Mouse (Mus musculus) CD8-positive naive resting alpha-beta T cell, adult 2 months (primary cell): ENCODE results near the gene Jaml.

Experiments
- DNase-seq, 2 experiments: peaks; one replicate each; pipeline ENCODE4 v3.0.0; 2022; ENCODE audit warnings: low read depth in 2 of 2, low spot score in 2 of 2

Jaml gene

DNA sequence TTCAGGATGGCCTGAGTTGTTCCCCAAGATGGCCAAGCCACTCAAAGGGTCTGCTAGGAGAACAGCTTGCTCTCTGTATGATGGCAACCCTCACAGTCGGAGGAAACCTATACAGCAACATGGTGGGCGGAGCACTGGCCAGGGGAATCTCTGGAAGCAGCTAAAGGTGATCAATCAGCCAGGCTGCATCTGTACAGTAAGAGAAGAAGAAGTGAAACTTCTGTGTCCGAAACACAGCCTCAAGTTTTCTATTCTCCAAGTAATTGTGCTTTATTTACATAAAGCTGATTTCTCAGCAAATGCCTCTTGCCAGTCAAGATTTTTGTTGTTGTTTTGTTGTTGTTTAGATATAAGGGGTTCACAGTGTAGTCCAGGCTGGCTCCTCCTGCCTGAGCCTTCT lies 1.1 kb upstream of the Jaml start:
- no peak for DNase-seq

DNA sequence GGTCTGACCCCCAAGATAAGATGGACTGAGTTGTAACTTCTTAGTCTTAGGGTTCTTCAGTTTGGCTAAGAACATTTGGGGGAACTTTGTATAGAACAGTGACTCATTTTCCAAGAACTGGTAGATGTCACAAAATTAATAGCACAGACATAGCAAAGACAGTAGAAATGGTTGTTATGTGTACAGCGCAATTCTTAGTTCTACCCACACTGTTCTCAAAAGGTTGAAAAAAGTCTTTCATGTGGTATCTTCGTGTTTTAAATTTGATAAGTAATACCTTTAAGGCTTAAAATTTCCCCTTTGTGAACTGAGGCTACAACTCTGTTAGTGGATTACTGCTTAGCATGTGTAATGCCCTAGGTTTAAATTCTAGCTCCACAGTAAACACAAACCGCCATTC lies 4.1 kb downstream of the Jaml start:
- no peak for DNase-seq

DNA sequence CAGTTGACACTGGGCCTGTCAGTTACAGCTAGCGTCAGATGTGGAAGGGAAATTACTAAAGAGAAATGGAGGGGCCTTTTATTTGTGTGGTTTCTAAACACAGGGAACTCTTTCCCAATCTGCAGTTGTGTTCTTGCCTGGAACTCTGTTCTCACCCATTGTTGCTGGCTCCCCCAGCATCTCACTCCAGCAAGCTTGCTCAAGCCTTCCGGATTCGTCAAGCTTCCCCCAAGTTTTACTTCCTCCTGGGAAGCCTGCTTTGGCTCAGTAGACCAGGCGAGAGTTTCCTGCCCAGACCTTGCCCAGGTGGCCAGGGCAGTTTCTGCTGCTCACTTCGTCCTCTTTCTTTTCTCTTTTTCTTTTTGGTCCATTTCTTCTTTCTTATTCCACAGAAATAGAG lies 5.6 kb downstream of the Jaml start:
- DNase-seq, result no peak

DNA sequence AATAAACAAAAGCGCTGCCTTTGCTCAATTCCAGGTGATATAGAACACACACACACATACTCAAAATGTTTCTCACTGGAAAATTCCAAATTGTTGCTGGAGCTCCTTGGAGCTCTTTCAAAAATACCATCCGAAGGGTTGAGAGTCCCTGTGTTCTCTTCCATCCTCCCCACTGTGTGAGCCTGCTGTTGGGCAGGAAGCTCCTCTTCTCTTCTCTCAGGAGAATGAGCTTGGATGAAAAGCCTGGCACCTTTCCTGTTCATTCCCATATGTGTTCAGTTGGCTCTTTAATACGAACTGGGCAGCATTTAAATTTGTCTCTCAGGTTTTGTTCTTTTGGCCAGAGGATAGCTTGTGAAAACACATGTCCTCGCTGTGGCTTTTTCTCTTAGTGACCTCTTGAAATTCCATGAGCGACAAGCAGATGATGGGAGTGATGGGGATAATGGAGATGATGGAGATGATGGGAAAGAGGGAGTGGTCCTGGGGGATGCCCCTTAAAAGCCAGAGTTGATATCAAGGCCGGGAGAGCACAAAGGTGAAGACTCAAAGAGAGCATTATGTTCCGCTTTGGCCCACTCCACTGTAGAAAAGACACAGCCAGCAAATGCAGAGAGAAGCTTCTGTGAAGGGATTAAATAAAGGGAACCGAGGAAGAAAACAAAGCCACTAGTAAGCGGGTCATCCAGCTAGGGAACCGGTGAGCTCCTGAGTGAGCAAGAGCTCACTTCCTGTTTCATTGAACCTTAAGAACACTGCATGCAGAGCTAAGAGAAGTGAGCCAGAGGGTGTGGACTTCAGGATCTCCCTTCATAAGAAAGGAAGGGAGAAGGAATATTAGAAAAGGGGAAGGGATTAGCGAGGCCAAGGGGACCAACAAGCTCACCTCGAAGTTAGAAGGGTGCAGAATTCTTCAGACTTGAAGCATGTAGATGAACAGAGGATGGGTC lies 7.0 kb downstream of the Jaml start:
- no peak for DNase-seq

DNA sequence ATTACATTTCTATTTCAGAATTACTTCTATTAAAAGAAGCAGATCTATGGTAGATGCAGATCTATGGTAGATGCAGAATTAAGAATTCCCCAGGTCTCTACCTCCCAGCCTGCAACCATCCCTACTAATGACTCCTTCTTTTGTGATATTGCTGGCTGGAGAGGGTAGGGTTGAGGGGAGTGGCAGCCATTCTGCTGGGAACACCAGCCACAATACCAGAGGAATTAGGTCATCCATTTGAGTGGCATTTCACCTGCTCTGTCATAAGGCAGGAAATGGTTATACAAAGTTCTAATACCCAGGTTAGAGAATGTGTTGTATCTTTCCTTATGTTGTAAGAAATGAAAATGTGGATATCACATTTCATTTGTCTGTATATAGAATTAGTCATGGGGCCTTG lies 9.1 kb downstream of the Jaml start:
- DNase-seq, result no peak

DNA sequence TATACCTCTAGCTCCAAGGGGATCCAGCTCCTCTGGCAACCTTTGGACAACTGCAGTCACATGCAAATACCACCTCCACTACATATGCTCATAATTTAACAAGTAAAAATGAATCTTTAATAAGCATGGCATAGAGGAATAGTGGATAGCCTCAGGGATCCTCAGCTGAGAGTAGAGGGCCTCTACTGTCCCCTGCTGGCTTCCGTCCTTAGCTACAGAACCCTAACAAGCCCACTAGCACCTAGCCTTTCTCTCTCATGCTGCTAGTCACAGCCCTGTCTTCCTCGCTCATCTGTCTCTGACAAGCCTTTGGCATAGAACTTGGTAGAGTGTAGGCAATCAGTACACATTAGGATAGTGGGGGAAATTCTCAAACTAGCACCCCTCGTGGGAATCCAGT lies 11.8 kb downstream of the Jaml start:
- no peak for DNase-seq

DNA sequence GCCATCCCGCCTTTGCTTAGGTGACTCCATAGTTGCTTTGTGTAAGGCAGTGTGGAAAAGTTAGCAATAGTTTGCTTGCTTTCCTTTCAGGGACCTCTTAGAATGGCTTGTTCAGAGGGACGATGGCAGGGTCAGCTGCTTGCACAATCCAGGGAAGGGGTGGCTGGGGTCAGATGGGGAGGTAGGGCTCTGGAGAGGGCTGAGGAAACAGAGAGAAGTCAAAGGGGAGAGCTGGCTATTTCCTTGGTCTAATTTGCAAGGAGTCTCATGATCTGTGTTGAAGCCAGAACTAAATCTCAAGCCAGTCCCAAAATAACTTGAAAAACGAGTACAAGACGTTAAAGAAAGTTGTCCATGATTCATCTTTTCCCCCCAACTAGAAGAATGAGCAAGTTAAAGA lies 13.7 kb downstream of the Jaml start:
- no peak for DNase-seq

DNA sequence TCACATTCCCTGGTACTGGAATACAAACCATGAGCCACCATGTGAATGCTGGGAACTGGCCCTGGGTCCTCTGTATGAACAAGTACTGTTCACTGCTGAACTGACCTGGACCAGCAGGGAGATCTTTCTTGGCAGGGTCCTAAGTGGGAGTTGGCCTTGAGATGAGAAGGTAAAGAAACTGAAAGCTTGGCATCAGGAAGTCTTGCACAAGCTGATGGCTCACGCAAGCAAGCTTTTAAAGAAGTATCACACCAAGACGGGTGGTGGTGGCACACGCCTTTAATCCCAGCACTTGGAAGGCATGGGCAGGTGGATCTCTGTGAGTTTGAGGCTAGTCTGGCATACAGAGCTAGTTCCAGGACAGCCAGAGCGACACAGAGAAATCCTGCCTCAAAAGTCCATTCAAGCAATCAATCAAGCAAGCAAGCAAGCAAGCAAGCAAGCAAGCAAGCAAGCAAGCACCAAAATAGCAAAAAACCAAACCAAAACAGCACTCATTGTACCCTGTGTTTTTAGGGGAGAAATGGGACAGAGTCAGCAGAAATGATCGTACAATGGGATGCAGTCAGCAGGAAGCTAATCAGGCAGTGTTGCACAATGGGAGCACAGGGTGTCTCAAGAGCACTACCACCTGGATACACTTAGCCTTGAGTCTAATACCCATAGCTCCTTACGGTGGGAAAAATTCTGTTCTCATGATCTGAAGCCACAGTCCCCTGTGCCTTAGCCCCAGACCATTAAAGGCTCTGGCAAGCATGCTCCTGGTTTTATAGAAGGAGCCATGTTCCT lies 16.4 kb downstream of the Jaml start:
- no peak for DNase-seq

DNA sequence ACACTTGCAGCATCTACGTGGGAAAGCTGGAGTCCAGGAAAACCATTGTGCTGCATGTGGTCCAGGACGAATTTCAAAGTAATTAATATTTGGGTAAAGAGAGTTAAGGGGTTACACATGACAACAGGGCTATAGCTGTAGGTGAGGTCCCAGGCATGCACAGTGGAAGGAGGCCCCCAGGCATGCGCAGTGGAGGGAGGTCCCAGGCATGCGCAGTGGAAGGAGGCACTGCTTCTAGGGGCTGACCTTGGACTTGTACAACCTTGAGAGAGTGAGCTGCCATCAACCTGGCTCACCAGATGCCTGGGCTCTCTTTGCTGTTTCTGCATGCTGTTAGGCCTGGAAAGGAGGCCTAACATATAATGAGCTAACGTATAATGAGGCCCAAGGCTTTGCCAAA lies 18.9 kb downstream of the Jaml start:
- no peak for DNase-seq

DNA sequence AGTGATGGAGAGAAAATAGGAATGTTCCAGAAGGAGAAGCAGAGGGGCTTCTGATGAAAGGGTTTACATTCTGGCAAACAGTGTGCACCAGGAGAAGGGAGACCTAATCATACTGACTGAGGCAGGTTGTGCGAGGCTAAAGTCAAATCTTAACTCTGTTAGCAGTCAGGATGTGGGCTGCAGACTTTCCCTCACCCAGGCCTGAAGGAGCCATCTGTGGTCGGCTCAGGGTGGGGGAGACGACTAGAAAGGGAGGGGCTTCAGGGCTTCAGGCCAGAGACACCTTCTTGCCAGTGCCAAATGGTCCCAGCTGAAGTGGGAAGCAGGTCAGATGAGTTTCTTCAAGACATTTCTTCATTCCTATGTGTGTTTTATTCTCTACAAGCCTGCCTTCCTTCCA lies 19.4 kb downstream of the Jaml start:
- DNase-seq, result peak; percentile 35 to 52

DNA sequence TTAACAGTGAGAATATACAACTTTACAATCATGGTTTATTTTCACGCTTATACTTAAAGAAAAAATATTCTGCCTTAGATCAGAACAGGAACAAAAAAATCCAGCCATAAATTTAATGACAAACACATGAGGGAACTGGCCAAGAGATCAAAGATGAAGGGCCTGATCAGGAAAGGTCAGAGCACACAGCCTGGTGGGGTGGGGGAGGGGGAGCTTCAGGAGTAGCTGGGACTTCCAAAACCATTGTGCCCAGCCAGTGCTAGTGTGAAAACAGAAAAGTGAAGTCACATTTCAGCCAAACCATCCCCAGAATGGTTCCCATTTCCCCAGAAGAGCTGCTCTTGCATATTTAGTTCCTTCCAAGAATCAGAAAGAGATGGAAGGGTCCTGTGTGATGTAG lies 23.5 kb downstream of the Jaml start:
- no peak for DNase-seq

DNA sequence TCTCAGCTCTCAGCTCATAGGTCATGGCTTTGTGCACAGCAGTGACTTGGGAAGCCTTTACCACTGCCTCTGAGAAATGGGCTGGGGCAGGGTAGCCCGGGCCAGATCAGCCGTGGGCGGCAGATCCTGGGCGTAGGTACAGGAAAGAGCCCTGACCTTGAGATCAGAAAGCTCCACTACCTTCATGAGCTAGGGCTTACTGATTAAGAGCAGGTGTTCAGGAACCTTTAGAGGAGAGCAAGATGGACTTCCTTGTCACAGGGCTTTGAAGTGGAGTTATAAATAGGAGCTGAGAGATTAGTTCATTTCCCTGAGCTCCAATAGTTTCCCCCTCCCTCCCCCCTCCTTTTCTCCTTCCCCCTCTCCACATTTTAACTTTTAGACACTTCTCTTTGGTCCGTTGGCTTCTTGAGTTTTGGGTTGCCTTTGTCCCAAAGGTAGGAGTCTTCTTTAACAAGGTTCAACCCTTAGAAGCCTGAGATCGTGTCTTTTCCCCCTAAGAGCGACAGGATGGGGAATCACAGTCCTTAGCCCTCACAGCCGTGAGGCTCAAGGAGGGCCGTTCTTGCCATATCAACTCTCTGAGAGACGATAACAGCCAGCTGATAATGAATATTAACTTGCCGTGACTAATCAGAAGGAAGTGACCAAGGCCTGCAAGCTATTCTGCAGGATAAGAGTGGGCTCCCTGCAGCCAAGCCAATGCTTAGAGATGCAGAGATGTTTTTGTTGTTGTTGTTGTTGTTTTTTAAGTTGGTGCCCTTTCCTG lies 24.4 kb downstream of the Jaml start:
- no peak for DNase-seq

DNA sequence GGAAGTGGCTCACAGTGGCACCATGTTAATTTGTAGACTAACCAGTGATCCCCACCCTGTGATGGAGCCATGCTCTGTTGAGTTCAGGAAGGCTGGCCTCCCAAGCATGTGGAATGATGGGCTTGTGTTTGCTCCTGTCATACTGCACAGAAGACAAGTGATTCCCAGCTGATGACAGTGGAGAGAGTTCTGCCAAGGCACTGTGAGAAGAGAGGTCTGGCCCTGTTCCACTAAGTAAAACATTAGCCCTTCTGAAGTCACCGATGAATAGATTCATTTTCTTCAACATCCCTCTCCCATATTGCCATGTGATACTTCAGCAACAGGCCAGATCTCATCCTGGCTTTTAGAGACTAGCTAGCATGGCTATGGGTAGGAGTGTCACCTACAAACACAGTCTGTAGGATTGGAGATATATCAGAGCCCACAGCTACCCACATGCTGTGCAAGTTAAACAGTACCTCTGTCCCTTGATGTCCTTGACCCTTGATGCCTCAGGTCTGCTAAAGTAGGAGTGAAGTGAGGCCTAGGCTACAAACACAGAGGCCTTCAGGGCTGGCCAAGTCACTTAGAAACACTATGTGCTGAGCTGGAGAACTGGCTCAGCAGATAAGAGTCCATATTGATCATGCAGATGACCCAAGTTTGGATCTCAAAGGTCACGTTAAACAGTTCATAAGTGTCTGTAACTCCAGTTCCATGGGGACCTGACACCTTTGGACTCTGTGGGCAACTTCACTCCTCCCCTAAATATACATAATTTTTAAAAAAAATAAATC lies 26.8 kb downstream of the Jaml start:
- DNase-seq, result no peak

DNA sequence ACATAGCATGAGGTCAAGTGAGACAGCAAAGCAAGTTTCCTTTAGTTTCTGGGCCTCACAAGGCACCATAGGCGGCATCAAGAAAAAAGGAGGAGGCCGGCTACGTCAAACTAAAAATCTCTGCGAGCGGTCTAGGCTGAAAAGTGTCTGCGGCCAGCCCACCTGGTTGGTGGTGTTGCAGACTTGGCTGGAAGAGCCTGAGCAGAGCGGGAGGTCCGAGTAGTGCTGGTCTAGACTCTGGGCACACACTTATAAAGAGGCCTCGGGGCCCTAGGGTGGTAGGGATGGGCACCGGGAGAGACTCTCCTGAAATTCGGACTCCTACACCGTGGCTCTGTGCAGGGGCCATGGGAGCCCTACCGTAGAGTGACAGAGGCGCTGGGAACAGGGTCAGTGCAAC lies 36.7 kb downstream of the Jaml start:
- no peak for DNase-seq

DNA sequence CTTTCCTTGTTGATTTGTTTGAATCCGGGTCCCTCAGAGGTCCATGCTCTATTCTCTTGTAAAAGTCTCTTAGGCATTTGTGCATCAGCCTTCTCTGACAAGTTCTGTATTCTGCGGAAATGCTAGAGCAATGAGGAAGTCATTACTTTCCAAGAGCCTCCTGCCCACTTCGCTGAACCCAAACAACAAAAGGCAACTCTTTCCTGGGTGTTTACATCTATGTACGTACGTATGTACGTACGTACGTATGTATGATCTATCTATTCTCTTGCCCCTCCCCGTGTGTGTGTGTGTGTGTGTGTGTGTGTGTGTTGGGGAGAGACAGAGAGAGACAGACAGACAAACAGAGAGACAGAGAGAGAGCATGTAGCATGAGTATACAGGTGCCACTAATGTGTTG lies 37.8 kb downstream of the Jaml start:
- peak; percentile 50 for DNase-seq

DNA sequence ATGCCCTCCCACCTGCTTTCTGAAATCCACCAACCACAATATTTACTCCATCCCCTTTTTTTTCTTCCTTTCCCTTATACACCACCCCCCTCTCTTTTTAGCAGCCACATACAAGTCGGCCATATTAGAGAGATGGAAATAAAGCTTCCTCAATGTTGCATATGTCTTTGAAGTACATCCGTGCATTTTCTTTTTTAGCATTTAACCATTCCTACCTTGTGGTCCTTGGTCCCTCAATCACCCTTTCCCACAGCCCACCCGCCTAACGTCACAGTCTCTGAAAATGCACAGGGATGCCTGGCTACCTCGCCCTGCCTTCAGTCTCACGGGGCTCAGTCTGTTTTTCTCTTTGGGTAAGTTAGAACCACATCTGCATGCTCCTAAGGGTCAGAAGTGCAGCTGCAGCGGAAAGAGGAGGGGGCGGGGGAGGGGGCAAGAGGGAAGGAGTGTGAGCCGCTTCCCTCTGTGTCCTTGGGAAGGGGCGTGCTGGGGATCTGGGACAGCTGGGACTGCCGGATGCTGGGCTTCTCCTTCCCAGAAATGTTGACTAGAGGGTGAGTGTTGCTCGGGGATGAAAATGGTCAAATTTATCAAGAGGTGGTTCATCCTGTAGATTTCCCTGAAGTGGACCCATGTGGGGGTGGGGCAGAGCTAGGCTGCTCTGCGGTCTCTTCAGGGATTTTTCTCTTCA lies 38.9 kb downstream of the Jaml start, which contains the start of gene Scn2b:
Gene Scn2b (plus strand): TSS at position 42 of the 691 bp plus-strand sequence.
- no peak for DNase-seq

DNA sequence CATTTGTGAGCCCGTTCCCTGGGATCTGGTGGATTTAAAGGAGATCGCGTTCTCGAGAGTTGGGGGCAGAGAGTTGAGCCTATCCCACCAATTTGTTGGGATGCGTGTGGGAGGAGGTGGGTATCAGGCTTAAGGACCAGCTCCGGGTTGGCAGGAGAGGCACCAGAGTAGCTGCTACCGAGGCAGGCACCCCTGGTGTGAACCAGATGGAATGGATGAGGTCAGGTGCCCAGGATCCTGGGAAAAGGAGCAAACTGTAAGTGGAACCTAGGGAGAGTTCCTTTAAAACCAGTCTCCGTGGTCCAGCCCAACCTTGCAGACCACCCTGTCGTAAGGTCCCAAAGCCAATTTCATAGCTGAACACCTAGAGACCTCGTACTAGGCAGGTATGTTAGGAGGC lies 39.6 kb downstream of the Jaml start:
- DNase-seq, result no peak

DNA sequence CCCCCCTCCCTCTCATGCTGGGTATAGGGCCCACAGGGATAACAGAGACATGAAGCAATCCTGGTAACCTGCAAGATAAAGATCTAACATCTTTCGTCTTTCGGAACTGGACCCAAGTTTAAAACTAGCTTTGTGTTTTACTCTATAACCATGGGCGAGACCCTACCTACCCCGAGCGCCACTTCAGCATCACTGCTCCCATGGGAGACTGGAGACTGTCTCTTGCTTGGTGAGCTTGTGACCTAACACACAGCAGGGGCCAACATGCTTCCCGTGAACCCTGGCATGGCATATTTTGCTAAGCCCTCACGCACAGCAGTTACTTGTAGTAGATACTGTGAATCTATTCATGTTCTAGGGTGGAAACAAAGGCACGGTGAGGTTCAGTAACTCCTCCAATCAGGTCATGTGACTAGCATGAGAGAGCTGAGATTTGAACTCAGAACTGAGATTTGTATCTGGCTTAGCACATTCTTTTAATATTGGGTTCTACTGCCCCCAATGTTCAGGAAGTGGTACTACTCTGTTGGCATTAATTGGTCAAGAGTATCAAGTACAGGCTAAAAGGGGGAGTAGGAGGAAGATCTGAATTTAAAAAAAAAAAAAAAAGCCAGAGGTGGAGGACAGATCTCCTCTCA lies 40.5 kb downstream of the Jaml start:
- DNase-seq, result no peak

DNA sequence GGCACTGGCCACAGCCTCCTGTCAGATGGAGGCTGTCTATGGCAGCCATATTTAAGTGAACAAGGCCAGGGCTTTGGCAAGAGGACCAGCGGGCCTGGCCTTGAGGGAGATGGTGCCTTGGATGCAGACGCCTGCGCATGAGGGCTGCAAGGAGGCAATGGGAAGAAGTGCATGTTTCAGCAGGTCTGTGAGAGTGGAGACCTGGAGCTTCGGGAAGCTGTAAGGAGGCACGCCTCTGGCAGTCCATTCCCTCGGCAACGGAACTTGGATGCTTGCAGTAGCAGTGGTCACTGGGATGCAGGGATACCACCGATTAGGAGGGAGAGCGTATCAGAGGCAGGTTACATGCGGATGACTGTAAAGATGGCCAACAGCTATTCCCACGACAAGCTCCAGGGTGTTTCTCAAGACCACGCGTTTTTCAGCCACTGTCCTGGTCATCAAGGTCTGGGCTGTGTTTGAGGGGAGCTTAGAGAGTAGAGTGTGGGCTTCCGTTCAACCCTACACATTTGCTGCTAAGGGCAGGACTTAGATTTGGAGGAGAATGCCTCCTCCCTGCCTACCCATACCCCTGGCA lies 41.1 kb downstream of the Jaml start:
- no peak for DNase-seq
